Mouse (Mus musculus) limb, embryonic 14.5 days (tissue): ENCODE data around the gene Sema4g. TPM values are rescaled to one million over a fixed set of nuclear protein-coding genes. Genes with fewer than 3 reads are reported as not detected.

Source experiments
- ATAC-seq: fragments of 200-750 bp; cut with Nextera tagmentation; 2 replicates; pipeline ENCODE4 v1.8.0; 2017; ENCODE audit warnings: low read depth, moderate number of reproducible peaks, moderate TSS enrichment; ENCODE audit not compliant: low FRiP score
- DNase-seq: peaks from one replicate; pipeline ENCODE4 v3.0.0-alpha.2; 2015; ENCODE audit warnings: low spot score
- H3K27ac ChIP-seq: fragments of 300-500 bp; sonication (generic); replicated peaks from 2 replicates; pipeline ENCODE4 v1.5.1; 2014; ENCODE audit warnings: low read depth, mild to moderate bottlenecking, low read length, moderate library complexity, mixed read lengths
- H3K27me3 ChIP-seq: fragments of 300-500 bp; sonication (generic); 2 replicates; pipeline ENCODE4 v1.6.1; 2014; ENCODE audit warnings: low read length, mixed read lengths; ENCODE audit not compliant: control insufficient read depth, insufficient read depth
- H3K36me3 ChIP-seq: fragments of 300-500 bp; sonication (generic); 2 replicates; pipeline ENCODE4 v1.6.1; 2014; ENCODE audit warnings: mild to moderate bottlenecking, low read length, moderate library complexity, mixed read lengths; ENCODE audit not compliant: control insufficient read depth, insufficient read depth
- H3K4me1 ChIP-seq: fragments of 300-500 bp; sonication (generic); 2 replicates; pipeline ENCODE4 v1.6.1; 2014; ENCODE audit warnings: antibody characterized with exemption, low read length, mixed read lengths; ENCODE audit not compliant: control insufficient read depth, insufficient read depth
- H3K4me2 ChIP-seq: fragments of 300-500 bp; sonication (generic); replicated peaks from 2 replicates; pipeline ENCODE4 v1.6.1; 2014; ENCODE audit warnings: low read depth, mild to moderate bottlenecking, low read length, moderate library complexity; ENCODE audit not compliant: severe bottlenecking
- H3K4me3 ChIP-seq: fragments of 300-500 bp; sonication (generic); replicated peaks from 2 replicates; pipeline ENCODE4 v1.5.1; 2014; ENCODE audit warnings: low read length
- H3K9ac ChIP-seq: fragments of 300-500 bp; sonication (generic); 2 replicates; pipeline ENCODE4 v1.6.1; 2014; ENCODE audit warnings: mild to moderate bottlenecking, low read depth, low read length, moderate library complexity; ENCODE audit not compliant: severe bottlenecking
- H3K9me3 ChIP-seq: fragments of 300-500 bp; sonication (generic); 2 replicates; pipeline ENCODE4 v1.6.1; 2016; ENCODE audit warnings: low read length; ENCODE audit not compliant: control insufficient read depth
- POLR2A ChIP-seq: fragments of 200-500 bp; IDR thresholded peaks from 2 replicates; pipeline ENCODE4 v1.8.0; 2012; ENCODE audit warnings: inconsistent platforms, mild to moderate bottlenecking, moderate library complexity, borderline replicate concordance; ENCODE audit not compliant: insufficient read depth, insufficient read length; ENCODE audit errors: extremely low read depth
- WGBS: fragments of 180-500 bp; shearing (Covaris S2); extraction: QIAGEN DNeasy Blood & Tissue Kit; methylation state at CpG from one replicate; pipeline ENCODE4 v1.1.7; 2014; 5-methylcytosine and 5-hydroxymethylcytosine counted together
- polyA plus RNA-seq, 2 experiments: library from polyadenylated mRNA; depleted of rRNA in 1 of 2; stranded (reverse) in 1 of 2; unstranded in 1 of 2; fragments of >200 nt; fragmentation: Nextera tagmentation in 1 of 2; extraction: Ambion mirVana in 1 of 2; gene quantifications; 2 replicates each; pipeline versions ENCODE4 v1.2.1 to v1.2.3; 2012 to 2014

Gene Sema4g
- polyA plus RNA-seq, 2 experiments, result 5.4 to 61.3 TPM

- H3K36me3 ChIP-seq, result peaks cover 29% of the 10 kb centered on the region
- H3K27me3 ChIP-seq, result no peaks in the 10 kb centered on the region
- 62% methylated on average over 5 of the region's 5 CpGs for WGBS
- H3K9ac ChIP-seq, result no peak overlapping the region
- H3K27ac ChIP-seq, result no peak overlapping the region
- H3K4me1 ChIP-seq, result peaks cover 13% of the 10 kb centered on the region; the same call in 1 of the 2 replicates
- no peak overlapping the region for H3K4me2 ChIP-seq
- no peak overlapping the region for H3K4me3 ChIP-seq
- DNase-seq (no peak), ATAC-seq (no peak)
- no peaks in the 10 kb centered on the region for H3K9me3 ChIP-seq
- no peak for TF ChIP-seq POLR2A
Observed at GRCm38 (mm10) chr19:44985159-44985988, 3.5 kb upstream of the Sema4g start.

GRCm38 (mm10) chr19:44987004-44987403, 1.9 kb upstream of the Sema4g start:
- TF ChIP-seq POLR2A, result no peak
- H3K9ac ChIP-seq, result no peak overlapping the region
- no peak overlapping the region for H3K4me3 ChIP-seq
- ATAC-seq, result no peak
- no peak for DNase-seq
- H3K4me2 ChIP-seq, result no peak overlapping the region
- WGBS, result 70% methylated on average over 6 of the region's 6 CpGs
- H3K27ac ChIP-seq, result no peak overlapping the region
- H3K36me3 ChIP-seq, result peaks cover 15% of the 10 kb centered on the region
- peaks cover 16% of the 10 kb centered on the region; the same call in 1 of the 2 replicates for H3K4me1 ChIP-seq
- H3K27me3 ChIP-seq, result no peaks in the 10 kb centered on the region
- no peaks in the 10 kb centered on the region for H3K9me3 ChIP-seq

DNA sequence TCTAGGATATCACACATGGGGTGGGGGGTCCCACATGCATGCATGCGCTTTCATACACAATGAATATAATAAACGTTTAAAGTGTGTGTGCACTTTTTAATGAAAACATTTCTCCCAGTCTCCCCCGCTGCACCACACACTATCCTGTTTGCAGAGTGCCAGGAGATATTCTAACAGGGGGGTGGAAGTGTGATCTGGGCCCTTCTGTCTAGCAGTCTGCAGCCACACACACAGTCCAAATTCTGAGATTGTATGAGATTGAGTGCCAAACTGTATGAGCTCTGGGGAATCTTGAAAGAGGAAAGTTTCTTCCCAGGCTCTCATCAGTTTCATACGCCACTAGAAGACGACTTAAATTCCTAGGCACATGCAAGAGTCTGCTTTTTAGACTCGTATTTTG, 1.1 kb upstream of the Sema4g start:
- H3K4me1 ChIP-seq, result peaks cover 16% of the 10 kb centered on the region; the same call in 1 of the 2 replicates
- H3K9ac ChIP-seq, result no peak overlapping the region
- ATAC-seq, result no peak
- H3K4me2 ChIP-seq, result no peak overlapping the region
- DNase-seq, result no peak
- H3K27me3 ChIP-seq, result no peaks in the 10 kb centered on the region
- peaks cover 16% of the 10 kb centered on the region for H3K36me3 ChIP-seq
- no peak overlapping the region for H3K4me3 ChIP-seq
- no peak overlapping the region for H3K27ac ChIP-seq
- 63% methylated on average over 6 of the region's 6 CpGs for WGBS
- no peak for TF ChIP-seq POLR2A
- H3K9me3 ChIP-seq, result no peaks in the 10 kb centered on the region

GRCm38 (mm10) chr19:44988321-44988720, 580 bp upstream of the Sema4g start:
- peaks cover 15% of the 10 kb centered on the region for H3K36me3 ChIP-seq
- no peaks in the 10 kb centered on the region for H3K9me3 ChIP-seq
- ATAC-seq (no peak), DNase-seq (no peak)
- no peak overlapping the region for H3K27ac ChIP-seq
- TF ChIP-seq POLR2A, result no peak
- no peaks in the 10 kb centered on the region for H3K27me3 ChIP-seq
- H3K4me2 ChIP-seq, result peak overlapping the region; percentile 81
- peak overlapping the region; percentile 74 for H3K4me3 ChIP-seq
- 21% methylated on average over 9 of the region's 9 CpGs for WGBS
- H3K9ac ChIP-seq, result peak overlapping the region; percentile 64; the same call in 1 of the 2 replicates
- peaks cover 16% of the 10 kb centered on the region; the same call in 1 of the 2 replicates for H3K4me1 ChIP-seq

GRCm38 (mm10) chr19:44989567-44990495, 930 bp downstream of the Sema4g start:
- no peak for TF ChIP-seq POLR2A
- ATAC-seq (no peak), DNase-seq (no peak)
- H3K4me3 ChIP-seq, result peak overlapping the region; percentile 74
- WGBS, result 4% methylated on average over 22 of the region's 22 CpGs
- H3K9ac ChIP-seq, result peak overlapping the region; percentile 64
- H3K27me3 ChIP-seq, result no peaks in the 10 kb centered on the region
- H3K9me3 ChIP-seq, result no peaks in the 10 kb centered on the region
- no peak overlapping the region for H3K27ac ChIP-seq
- H3K4me1 ChIP-seq, result peaks cover 16% of the 10 kb centered on the region; the same call in 1 of the 2 replicates
- peaks cover 10% of the 10 kb centered on the region for H3K36me3 ChIP-seq
- H3K4me2 ChIP-seq, result peak overlapping the region; percentile 81
